Mouse (Mus musculus) heart, postnatal 0 days (tissue): ENCODE measurements around the gene Cit.

Source experiments
- CTCF ChIP-seq: IDR thresholded peaks from 2 replicates; pipeline ENCODE4 v1.5.1; 2016; ENCODE audit warnings: antibody characterized with exemption, control low read depth, low read depth
- EP300 ChIP-seq: IDR thresholded peaks from 2 replicates; pipeline ENCODE4 v1.6.1; 2016; ENCODE audit warnings: antibody characterized with exemption, low read depth

GRCm38 (mm10) chr5:116018196-116018595, 173.1 kb downstream of the Cit start:
- TF ChIP-seq CTCF = no peak
- TF ChIP-seq EP300 = no peak
